Mouse (Mus musculus) left cerebral cortex, postnatal 14 days (tissue): ENCODE results near the gene Tnfsf14. TPM values are rescaled to one million over a fixed set of nuclear protein-coding genes. Genes with fewer than 3 reads are reported as not detected.

Source experiments
- DNase-seq, 2 experiments: peaks; one replicate each; pipeline ENCODE4 v3.0.0; 2021 to 2022; ENCODE audit warnings: low spot score in 2 of 2, mixed read lengths in 1 of 2
- intact Hi-C: fragments of 180-260 bp; cut with DNase I; formaldehyde crosslinking; loops from one replicate; pipeline ENCODE4 v1.15.1; 2025
- long read RNA-seq, 2 experiments: library from polyadenylated mRNA; stranded (forward); transcript quantifications; one replicate each; pipeline ENCODE4 v2.0.0; 2021
- total RNA-seq, 2 experiments: library from RNA; stranded (reverse); gene quantifications; 2 replicates each; pipeline ENCODE4 v1.2.3; 2021

The Tnfsf14 gene
- not detected for total RNA-seq
- long read RNA-seq, experiment 1 = 0 reads
- long read RNA-seq, experiment 2 = 0 reads

DNA sequence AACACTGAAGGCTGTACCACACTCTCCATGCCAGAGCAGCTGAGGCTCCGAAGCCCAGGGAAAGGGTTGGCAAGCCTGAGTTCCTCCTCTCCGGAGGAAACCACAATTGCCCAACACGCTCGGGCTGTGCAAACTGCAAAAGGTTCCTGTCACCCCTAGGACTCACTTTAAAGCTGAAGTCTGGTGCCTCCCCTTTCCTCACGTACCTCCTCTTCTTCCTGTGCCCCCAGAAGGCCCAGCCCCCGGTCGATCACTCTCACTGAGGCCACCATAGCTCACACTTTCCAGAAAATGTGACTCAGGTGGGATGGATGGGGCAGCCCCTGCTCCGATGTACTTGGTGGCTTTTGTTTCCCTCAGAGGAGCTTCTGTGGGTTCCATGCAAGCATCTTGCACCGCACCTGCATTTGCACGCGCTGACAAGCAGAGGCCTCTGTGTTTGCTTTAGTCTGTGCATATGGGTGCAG, at the start of gene Tnfsf14:
Gene Tnfsf14, minus strand, starts transcription at position 137 of the 467 bp plus-strand sequence.
- no peak for DNase-seq
- intact Hi-C loops = no loop called here

DNA sequence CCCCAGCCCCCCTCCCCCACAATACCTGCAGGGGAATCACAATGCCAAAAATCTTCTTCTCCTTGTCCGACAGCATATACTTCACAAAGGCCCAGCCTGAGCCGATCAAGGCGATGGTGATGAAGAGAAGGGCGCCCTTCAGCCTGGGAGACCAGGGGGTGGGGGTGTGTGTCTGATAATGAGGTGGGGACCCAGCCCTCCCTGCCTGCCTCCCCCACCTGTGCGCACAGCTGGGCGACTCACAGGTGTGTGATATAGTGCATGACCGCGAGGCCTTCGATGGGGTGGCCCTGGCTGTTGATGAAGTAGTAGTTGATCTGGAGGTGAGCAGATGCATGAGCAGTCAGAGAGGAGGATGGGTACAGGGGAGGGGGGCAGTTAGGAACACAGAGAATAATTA, 43.2 kb upstream of the Tnfsf14 start:
- DNase-seq = no peak
- intact Hi-C loops = no loop called here

DNA sequence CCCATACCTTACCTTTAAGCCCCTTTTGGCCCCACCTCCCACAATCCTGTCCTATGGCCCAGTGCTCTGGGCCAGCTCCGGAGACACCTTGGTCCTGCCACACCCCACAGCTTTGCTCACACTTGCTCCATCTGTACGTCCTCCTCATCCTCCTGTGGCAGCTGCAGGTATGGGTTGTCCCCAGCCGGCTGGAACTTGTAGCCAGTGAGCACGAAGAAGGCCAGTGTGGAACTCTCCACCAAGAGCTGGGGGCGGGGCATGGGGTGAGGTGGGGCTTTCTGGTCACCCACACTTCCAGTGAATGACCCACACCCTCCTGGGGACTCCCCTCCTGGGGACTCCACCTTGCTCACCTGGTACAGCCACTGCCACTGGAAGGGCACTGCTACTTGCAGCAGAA, 41.8 kb upstream of the Tnfsf14 start:
- intact Hi-C loops = no loop called here
- DNase-seq = no peak

DNA sequence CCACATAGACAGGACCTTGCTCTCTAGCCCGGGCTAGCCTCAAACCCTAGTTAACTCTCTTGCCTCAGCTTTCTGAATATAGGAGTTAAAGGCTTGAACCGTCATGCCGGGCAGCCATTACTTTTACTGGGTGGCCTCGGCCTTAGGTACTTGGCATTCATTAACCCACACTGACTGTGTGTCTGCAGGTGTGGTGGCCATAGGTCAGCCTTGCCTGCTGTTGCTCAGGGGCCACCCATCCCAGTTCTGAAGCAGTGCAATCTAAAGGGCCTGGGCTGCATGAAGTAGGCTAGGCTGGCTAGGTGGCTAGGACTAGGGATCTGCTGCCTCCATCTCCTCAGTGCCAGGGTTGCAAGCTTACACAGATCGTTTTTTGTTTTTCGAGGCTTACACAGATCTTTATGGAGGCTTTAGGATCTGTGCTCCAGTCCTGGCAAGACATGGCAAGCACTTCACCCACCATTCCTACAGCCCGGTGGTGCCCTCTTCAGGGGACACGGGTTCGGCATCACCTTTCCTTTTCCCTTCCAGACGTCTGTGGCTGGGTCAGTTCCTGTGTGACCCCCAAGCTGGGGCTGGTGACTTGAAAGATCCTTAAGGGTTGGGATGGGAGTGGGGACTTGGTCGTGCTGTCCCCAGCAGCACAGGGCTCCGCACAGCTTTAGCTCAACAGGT, 40.4 kb upstream of the Tnfsf14 start:
- DNase-seq = no peak
- intact Hi-C loops = no loop called here

DNA sequence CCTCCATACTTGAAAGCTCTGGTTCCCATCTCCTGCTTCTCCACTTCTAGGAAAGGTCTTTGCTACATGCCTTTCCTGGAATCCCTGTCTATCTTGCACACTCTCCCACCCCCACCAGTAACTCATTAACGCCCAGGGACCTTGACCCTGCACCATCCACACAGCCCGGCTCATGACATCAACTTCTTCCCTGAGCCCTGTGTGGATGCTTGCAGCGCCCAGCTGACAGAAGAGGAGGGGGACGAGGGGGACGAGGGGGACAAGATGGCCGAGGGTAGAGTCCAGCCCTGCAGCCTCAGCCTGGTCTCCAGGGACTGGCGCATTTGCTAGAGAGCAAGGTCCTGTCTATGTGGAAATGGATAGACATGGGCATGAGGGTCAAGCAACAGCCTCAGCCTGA, 39.1 kb upstream of the Tnfsf14 start:
- no peak for DNase-seq
- intact Hi-C loops = no loop called here

DNA sequence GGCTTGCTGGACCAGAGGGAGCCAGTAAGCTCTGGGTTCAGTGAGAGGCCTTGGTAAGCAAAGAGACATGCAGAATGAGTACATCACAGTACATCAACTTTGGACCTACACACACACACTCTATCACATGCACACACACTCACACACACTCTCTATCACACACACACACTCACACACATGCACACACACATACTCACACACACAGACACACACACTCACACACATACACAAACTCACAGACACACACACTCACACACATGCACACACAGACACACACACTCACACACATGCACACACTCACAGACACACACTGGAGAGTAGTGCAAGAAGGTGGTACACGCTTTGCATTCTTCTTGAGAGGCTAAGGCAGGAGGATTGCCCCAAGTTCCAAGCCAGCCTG, 38.2 kb upstream of the Tnfsf14 start:
- intact Hi-C loops = no loop called here
- DNase-seq = no peak

DNA sequence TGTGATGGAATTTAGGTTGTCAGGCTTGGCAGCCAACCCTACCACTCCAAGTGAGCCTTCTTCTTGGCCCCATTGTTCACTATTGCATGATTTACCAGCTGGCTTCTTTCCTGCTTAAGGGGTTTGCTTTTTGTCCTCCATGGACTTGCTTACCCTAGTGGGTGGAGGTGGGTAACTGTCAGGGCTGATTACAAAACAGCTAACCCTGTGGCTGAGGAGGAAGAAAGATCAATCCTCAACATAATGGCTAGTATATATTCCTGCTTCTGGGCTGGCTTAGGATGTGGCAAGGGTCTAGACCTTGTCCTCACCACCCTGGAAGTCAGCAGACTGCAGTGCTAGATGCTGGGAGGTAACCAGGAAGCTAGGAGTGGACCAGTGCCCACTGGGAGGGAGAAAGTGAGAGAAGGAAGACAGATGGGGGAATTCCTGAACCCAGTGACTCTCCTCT, 37.4 kb upstream of the Tnfsf14 start:
- intact Hi-C loops = no loop called here

DNA sequence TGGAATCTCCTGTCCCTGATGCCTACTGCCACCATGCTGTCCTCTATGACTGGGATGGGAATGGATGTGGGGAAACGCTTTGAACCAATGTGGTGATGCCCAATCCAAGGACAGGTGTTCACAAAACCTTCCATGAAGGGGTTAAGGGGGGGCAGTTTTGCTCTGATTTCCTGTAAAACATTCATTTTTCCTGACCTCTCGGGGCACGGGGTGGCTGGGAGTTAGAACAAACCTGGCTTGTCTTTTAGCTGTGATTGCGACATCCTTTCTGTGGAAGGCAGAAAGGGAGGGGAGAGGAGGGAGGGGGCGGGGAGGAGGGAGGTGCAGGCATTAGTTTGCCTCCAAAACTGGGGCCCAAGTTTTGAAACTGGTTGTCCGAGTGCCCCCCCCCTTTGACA, 36.8 kb upstream of the Tnfsf14 start:
- intact Hi-C loops = no loop called here
- DNase-seq = no peak

More for the DNA sequence above, 37.4 kb upstream of the Tnfsf14 start:
- no peak for DNase-seq

DNA sequence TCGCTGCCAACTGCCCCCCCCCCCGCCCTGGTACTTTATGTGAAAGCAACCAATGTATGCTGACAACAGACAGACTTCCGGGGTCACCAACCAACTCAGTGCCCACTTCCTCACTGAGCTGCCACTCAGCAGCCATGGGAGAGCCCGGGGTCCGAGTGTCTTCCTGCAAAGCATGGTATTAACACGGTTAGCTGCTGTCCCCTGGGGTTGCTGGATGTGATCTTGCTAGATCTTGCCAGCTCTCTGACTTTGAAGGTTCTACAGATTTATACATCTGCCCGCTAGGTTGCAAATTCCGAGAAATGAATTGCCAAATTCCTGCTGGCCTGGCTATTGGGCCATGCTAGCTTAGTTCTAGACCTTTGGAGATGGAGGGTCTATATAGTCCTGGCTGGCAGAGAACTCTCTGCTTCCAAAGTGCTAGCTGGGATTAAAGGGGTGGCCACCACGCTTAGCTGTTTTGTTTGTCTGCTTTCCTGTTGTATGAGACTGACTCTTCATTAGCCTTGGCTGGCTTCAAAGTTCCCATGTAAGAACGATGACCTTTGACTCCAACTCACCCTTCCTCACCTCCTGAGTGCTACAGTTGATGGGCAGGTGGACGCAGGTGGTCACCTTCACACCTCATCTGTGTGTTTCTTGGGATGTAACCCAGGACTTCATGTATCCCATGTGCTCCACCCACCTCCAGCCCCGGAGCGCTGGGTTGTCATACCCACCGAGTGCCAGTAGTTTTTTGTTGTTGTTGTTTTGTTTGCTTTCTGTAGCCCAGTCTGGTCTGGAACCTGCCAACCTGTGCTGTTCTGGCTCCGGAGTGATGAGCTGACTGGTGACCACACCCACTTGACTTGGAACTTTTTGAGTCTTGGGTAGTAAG, 36.1 kb upstream of the Tnfsf14 start:
- no peak for DNase-seq
- intact Hi-C loops = no loop called here

DNA sequence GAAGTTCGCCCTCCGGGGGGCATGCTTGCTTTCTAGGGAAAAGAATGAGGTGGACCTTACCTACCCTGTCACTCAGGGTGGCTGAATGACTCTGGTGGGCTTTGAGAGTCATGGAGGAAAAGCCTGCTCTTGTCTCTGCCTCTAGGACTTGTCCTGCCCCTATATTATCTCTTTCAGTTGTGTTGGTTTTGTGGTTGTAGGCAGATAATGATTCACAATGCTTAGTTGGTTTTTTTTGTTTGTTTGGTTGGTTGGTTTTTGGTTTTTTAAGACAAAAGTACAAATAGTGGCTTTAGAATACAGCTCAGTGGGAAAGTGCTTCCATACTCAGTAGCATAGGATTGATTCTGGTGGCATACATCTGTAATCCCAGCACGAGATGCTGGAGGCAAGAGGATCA, 34.9 kb upstream of the Tnfsf14 start:
- intact Hi-C loops = no loop called here
- DNase-seq = no peak

DNA sequence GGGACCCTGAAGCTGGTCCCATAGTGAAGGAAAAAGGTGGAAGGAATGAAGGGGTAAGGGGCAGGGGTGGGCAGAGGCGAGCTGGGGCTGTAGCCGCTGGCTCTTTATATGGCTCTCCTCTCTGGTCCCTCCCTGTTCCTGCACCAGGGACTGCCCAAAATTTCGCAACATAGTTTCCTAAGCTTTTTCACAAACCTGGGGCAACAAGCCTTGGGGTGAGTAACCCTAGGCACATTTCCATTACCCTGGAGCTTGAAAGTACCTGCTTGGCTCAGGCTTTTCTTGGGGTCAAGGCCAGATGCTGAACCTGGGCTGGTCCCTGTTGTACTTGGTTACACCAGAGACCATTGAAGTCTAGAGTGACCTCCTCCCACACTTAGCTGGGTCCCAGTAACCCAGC, 34.0 kb upstream of the Tnfsf14 start, which contains the start of gene C3:
Gene C3, minus strand, starts transcription at position 123 of the 400 bp plus-strand sequence.
- intact Hi-C loops = no loop called here
- no peak for DNase-seq

DNA sequence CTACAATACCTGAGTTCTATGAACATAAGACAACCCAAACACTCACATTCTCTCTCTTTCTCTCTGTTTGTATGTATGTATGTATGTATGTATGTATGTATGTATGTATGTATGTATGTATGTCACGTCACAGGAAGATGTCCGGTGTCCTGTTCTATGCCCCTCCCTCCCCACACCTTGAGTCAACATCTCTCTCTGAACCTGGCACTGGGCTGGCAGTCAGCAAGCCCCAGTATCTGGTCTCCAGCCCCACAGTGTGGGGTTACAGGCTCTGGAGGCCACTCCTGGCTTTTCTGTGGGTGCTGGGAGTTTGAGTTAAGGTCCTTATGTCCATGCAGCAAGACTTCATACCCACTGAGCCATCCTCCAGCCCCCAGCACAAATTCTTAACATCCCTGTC, 33.5 kb upstream of the Tnfsf14 start:
- intact Hi-C loops = no loop called here
- no peak for DNase-seq

DNA sequence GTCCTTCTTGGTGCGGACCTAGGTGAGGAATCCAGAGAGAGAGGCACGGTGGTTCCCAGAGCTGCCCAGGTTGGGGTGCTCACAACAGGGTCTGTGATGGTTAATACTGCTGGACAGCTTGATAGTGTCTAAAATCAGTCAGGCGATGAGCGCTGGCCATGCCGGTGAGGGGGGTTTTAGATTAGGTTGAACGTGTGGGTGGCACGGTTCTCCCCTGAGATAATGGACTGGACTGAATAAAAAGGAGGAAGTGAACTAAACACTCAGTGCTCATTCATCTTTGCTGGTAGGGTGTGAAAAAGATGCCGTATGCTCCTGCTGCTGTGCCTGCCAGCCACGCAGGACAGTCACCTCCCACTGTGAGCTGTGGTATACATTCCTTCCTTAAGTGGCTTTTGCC, 29.3 kb upstream of the Tnfsf14 start:
- no peak for DNase-seq
- intact Hi-C loops = no loop called here

DNA sequence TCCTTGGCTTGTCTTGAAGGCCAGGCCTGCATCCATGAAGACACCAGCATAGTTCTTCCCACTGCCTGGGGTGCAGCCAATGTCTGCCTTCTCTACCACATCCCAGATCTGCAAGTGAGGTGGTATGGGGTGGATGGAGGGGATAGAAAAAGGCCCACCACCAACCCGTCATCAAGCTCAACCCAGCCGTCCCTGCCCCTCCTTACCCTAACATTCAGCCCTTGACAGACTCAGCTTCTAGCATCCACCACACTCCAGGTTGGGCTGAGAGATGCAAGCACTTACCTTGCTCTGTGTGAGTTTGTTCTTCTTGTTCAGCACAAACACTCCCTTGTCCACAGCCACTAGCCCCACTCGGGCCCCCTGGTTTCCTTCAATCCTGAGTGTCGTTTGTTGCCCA, 27.9 kb upstream of the Tnfsf14 start:
- intact Hi-C loops = no loop called here
- no peak for DNase-seq

DNA sequence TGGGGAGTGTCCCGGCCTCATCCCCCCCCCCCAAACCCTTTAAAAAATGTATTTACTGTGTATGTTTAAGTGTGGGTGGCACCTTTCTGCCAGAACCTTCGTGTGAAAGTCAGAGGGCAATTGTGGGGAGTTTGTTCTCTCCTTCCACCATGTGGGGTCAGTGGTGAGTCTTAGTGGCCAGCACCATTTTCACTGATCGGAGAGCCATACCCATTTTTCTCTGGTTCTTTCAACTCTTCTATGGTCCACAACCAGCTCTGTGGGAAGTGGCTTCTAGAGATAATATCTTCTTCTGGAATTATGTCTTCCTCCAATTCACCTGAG, 25.9 kb upstream of the Tnfsf14 start:
- DNase-seq = no peak
- intact Hi-C loops = loop anchor here (2.0 kb wide), 1 partner anchor 115 kb away; no protein-coding TSS in a partner anchor

DNA sequence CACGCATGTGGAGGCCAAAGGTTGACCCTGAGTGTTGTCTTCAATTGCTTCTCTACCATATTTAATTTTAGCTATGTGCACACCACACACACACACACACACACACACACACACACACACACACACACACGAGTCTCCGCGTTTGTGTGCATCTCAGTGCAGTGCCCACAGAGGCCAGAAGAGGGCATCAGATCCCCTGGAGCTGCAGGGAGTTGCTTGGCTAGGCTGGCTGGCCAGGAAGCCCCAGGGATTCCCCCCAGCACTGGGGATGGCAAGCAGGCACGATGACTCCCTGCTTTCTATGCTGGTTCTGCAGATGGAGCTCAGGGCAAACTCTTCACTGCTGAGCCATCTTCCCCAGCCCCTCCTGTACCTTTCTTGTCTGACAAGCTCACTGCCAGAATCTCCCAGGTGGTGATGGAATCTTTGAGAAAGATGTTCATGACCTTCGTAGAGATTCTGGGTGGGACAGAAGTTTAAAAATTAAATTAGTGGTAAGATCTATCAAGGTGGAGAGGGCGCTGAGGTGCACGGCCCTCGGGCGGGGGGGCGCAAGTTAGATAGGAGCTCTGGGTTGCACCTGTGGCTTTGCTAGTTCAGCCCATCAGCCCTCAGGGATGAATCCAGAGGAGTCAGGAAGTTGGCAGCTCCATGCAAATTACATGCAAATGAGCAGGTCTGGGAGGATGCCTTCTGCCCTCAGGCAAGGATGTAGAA, 25.3 kb upstream of the Tnfsf14 start:
- DNase-seq = peak; percentile 74 to 87
- intact Hi-C loops = loop anchor here (2.0 kb wide), 1 partner anchor 115 kb away; no protein-coding TSS in a partner anchor

DNA sequence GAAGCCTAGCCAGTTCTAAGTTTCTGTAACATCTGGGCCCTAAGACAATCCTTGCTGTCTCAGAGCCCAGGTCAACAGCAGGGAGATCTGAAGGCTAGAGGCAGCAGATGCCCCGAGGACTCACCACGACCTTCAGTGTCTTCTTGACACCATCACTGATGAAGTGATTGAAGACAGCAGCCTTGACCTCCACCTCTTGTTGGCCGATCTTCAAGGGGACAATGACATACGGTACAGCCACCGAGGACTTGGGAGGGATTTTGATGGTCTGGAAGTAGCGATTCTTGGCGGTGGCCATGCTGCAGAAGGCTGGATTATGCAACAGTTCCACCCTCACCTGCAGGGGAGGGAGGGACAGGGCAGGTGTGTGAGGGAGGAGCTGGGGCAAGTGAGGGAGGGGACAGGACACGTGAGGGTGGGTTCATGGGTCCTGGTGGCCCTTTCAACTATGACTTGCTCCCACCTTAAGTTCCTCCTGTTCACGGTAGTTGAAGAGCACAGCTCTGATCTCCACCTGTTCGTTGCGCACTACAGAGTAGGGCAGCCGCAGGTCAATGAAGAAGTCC, 24.4 kb upstream of the Tnfsf14 start:
- intact Hi-C loops = loop anchor here (2.0 kb wide), 1 partner anchor 116 kb away; no protein-coding TSS in a partner anchor

DNA sequence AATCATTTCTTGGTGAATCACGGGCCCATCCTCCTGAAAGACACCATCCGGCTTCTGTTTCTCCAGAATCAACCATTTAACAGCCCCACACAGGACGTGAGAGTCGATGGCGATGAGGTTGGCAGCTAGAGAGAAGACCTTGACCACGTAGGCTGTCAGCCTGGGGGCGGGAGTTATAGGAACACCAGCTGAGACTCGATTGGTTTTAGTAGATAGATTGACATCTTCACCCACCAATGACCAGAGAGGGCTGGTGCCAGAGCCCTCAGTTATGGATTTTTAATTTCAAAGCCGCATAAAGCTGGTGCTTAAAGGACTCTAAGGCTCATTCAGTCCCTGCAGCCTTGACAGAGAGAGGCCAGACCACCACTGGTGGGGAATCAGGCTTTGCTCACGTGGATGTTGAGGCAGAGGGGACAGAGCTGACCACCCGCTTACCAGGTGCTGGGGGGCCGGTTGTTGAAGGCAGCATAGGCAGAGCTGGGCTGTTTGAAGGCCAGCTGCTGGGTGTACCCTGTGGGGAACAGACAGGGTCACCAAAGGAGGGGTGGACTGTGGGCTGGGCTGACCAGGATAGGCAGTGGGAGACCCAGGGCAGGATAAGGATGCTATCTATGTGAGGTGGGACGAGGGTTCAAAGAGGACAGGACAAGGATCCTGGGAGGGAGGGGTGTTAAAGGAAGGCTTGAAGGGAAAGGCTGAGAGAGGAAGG, 20.9 kb upstream of the Tnfsf14 start:
- DNase-seq = peak in 1 of 2 experiments; percentile 40
- intact Hi-C loops = no loop called here

More for the DNA sequence above, 24.4 kb upstream of the Tnfsf14 start:
- DNase-seq = no peak

DNA sequence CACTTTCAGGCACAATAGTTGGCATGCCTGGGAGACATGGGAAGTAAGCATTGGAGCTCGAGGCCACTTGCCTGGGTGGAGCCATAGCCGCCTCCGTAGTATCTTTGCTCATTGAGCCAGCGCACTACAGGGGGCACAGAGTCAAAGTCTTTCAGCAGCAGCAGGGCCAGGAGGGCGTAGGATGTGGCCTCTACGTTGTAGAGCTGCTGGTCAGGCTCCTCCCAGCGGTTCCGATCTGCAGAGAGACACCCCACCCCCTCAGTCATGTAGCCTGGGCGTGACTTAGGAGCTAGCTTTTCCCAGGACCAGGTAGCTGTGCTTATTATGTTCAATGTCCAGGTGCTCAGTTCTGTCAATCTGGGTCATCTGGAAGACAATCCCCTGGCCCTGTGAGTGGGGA, 17.5 kb upstream of the Tnfsf14 start:
- no peak for DNase-seq
- intact Hi-C loops = no loop called here
